Mouse (Mus musculus): Measurements from ENCODE around the gene Dytn. TPM values are rescaled to one million over a fixed set of nuclear protein-coding genes. Genes with fewer than 3 reads are reported as not detected.

The Dytn gene
- polyA plus RNA-seq, 1 experiment: 0.05 TPM

DNA sequence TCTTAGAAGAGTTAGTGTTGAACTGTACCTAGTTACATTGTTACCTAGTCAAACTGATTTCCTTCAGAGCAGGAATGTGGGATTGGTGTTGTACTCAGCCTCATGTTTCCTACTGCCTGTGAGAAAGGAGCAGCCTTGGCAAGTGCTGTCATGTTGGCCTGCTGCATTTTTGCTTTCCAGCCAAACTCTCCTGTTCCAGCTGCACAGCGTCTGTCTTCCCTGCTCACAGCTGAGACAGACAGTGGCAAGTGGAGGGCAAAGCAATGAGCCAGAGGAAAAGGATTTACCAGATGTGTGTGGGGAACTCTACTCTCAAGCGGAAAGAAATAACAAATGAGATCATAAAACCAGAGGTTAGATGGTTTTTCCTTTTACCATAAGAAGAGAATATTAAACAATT is 58.5 kb downstream of the Dytn start:
- H3K4me1 ChIP-seq (ENCODE audit: control insufficient read depth, insufficient read depth, low read length): no peaks in the 10 kb centered on the region
- TF ChIP-seq CTCF (IDR thresholded peaks at IDR 0.05; ENCODE audit: borderline replicate concordance, insufficient read depth, low read depth, low read length) (no peak), POLR2A (IDR thresholded peaks at IDR 0.05; ENCODE audit: borderline replicate concordance, insufficient read depth, low read length) (no peak)
- DNase-seq: no peak
- WGBS: 31% methylated on average over 2 of the region's 2 CpGs
- H3K27ac ChIP-seq (ENCODE audit: insufficient read depth, low read length): no peak overlapping the region
- H3K27me3 ChIP-seq (ENCODE audit: control insufficient read depth, insufficient read depth, low read length): no peaks in the 10 kb centered on the region
- no peak overlapping the region for H3K4me3 ChIP-seq (replicated peaks; ENCODE audit: insufficient read depth, low read depth, low read length)

DNA sequence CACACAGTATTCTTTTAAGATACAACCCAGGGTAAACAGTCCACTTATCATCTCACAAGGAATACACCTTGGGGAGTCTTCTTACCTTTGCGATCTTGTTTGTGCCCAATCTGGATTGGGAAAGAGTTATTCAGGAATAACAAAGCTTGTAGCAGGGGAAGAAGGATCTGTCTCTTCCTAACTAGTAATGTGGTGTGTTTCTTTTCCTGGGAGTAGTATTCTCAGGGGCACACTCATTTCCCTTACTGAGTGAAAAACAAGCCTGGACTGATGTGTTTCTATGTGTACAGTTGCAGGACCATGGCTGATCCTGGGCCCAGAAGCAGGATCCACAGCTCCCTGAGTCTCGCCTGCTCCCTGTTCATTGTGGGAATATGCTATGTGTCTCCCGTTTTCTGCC is 71.1 kb downstream of the Dytn start, which contains the start of gene Gm39653:
TSS of gene Gm39653 (plus strand) at position 301 of the 400 bp plus-strand sequence.
- no peak within 1 kb of the TSS for H3K27ac ChIP-seq (ENCODE audit: insufficient read depth, low read length)
- no peak for DNase-seq
- no peak within 1 kb of the TSS for H3K4me3 ChIP-seq (replicated peaks; ENCODE audit: insufficient read depth, low read depth, low read length)
- H3K27me3 ChIP-seq (ENCODE audit: control insufficient read depth, insufficient read depth, low read length): no peaks in the 10 kb centered on the region
- no peaks in the 10 kb centered on the region for H3K4me1 ChIP-seq (ENCODE audit: control insufficient read depth, insufficient read depth, low read length)
- no peak for TF ChIP-seq POLR2A (IDR thresholded peaks at IDR 0.05; ENCODE audit: borderline replicate concordance, insufficient read depth, low read length)
- no peak for TF ChIP-seq CTCF (IDR thresholded peaks at IDR 0.05; ENCODE audit: borderline replicate concordance, insufficient read depth, low read depth, low read length)
- WGBS: 86% methylated on average over 3 of the region's 3 CpGs

DNA sequence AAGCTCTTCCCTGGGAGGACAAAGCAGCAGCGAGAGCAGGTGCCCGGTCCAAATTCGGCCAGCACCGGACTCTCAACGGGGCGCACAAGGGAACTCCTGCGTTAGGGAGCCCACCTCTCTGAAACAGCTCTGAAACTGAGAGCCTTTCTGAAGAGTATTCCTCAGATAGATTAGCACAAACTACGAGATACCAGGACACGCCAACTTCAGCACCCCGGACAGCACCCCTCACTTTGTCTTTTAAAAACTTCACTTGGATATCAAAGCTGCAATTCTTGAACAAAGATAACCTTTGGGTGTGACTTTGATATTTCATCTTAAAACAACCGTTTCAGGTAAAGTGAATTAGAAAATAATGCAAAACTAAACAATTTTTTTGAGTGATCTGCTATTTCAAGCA is 72.1 kb downstream of the Dytn start:
- Histone ChIP-seq H3K27me3 (ENCODE audit: control insufficient read depth, insufficient read depth, low read length) (no peaks in the 10 kb centered on the region), H3K4me3 (replicated peaks; ENCODE audit: insufficient read depth, low read depth, low read length) (no peak overlapping the region), H3K4me1 (ENCODE audit: control insufficient read depth, insufficient read depth, low read length) (no peaks in the 10 kb centered on the region), H3K27ac (ENCODE audit: insufficient read depth, low read length) (no peak overlapping the region)
- WGBS: 3% methylated on average over 11 of the region's 11 CpGs
- no peak for DNase-seq
- TF ChIP-seq CTCF (IDR thresholded peaks at IDR 0.05; ENCODE audit: borderline replicate concordance, insufficient read depth, low read depth, low read length) (no peak), POLR2A (IDR thresholded peaks at IDR 0.05; ENCODE audit: borderline replicate concordance, insufficient read depth, low read length) (no peak)

DNA sequence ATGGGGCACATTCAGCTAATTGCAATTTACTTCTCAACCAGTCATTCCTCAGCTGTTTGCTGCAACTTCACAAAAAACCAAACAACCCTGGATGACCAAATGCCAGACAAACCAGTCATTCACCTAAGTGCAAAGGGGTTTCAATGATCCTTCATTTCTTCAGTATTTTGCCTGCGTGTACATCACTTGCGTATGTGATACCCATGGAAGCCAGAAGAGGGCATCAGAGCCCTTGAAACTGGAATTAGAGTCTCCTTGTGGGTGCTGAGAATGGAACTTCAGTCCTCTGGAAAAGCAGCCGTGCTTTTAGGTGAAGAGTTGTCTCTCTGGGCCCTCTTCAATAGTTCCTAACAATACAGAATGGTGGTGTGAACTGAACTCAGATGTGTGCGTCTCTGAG is 77.1 kb downstream of the Dytn start:
- Histone ChIP-seq H3K4me3 (replicated peaks; ENCODE audit: insufficient read depth, low read depth, low read length) (no peak overlapping the region), H3K27me3 (ENCODE audit: control insufficient read depth, insufficient read depth, low read length) (no peaks in the 10 kb centered on the region), H3K27ac (ENCODE audit: insufficient read depth, low read length) (no peak overlapping the region), H3K4me1 (ENCODE audit: control insufficient read depth, insufficient read depth, low read length) (no peaks in the 10 kb centered on the region)
- no peak for DNase-seq
- WGBS: 90% methylated on average over 4 of the region's 4 CpGs
- TF ChIP-seq CTCF (IDR thresholded peaks at IDR 0.05; ENCODE audit: borderline replicate concordance, insufficient read depth, low read depth, low read length): no peak
- no peak for TF ChIP-seq POLR2A (IDR thresholded peaks at IDR 0.05; ENCODE audit: borderline replicate concordance, insufficient read depth, low read length)

DNA sequence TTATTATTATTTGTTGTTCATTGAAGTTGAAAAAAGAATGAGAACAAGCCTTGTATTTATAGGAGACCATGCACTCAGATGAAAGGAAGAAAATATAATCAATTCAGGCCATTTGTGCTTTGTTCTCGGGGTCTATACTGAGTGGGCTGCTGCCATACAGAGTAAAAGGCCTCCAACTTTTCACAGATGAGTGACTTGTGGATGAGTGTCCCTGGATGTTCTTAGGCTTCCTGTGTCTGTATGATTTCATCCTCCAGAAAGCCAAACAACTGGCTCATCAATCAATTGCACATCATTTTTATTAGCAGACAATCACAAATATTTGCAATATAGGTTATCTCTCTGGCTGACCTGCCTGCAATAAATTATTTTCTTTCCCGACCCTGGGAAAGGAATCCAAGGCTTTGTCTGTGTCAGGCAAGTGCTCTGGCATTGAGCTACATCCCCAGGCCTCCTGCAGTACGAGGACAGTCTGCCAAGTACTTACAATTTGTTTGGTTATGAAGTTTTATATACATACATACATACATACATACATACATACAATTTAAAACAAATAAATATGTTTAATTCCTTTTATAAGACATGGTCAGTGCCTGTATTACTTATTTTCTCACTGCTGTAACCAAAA is 82.7 kb downstream of the Dytn start:
- TF ChIP-seq CTCF (IDR thresholded peaks at IDR 0.05; ENCODE audit: borderline replicate concordance, insufficient read depth, low read depth, low read length) (no peak), POLR2A (IDR thresholded peaks at IDR 0.05; ENCODE audit: borderline replicate concordance, insufficient read depth, low read length) (no peak)
- Histone ChIP-seq H3K4me1 (ENCODE audit: control insufficient read depth, insufficient read depth, low read length) (no peaks in the 10 kb centered on the region), H3K27me3 (ENCODE audit: control insufficient read depth, insufficient read depth, low read length) (no peaks in the 10 kb centered on the region), H3K4me3 (replicated peaks; ENCODE audit: insufficient read depth, low read depth, low read length) (no peak overlapping the region), H3K27ac (ENCODE audit: insufficient read depth, low read length) (no peak overlapping the region)
- no peak for DNase-seq
- WGBS: 19% methylated on average over 3 of the region's 3 CpGs

DNA sequence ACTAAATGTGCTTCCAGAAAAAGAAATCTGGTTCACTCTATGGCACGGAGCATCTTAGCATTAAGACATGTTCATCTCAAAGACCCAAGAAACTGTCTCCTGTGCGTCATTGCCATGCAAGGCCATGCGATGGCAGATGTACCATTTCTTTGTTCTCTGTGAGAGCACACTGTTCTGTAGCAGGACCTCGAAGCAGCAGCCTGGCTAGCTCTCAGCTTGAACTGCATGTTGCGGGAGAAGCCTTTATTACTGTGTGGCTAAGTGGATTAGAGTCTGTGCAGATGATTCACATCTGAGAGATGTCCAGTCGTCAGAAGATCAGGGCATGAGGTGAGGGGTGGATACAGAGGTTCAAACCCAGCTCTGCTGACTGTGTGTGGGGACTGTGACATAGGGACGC is 99.9 kb downstream of the Dytn start:
- Histone ChIP-seq H3K4me3 (replicated peaks; ENCODE audit: insufficient read depth, low read depth, low read length) (no peak overlapping the region), H3K27me3 (ENCODE audit: control insufficient read depth, insufficient read depth, low read length) (no peaks in the 10 kb centered on the region), H3K27ac (ENCODE audit: insufficient read depth, low read length) (no peak overlapping the region), H3K4me1 (ENCODE audit: control insufficient read depth, insufficient read depth, low read length) (no peaks in the 10 kb centered on the region)
- TF ChIP-seq CTCF (IDR thresholded peaks at IDR 0.05; ENCODE audit: borderline replicate concordance, insufficient read depth, low read depth, low read length) (no peak), POLR2A (IDR thresholded peaks at IDR 0.05; ENCODE audit: borderline replicate concordance, insufficient read depth, low read length) (no peak)
- DNase-seq: no peak
- 55% methylated on average over 7 of the region's 7 CpGs for WGBS

DNA sequence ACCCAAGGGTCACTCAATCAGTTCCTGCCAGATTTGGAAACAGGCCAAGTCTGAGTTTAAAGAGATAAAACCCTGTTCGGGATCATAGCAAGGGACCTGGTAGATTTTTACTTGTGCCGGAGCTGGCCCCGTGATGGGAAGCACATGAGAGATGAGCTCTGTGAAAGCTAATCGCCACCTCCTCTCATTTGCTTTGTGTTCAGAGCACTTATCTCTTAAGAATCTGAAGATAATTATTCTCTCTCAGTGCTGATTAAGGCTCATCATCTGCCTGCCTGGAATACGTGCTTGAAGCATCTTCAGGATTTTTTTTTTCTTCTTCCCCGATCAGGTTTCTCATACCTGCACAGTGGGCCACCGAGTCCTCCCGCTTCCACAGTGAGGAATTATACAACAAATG is 107.6 kb downstream of the Dytn start:
- WGBS: 82% methylated on average over 8 of the region's 8 CpGs

DNA sequence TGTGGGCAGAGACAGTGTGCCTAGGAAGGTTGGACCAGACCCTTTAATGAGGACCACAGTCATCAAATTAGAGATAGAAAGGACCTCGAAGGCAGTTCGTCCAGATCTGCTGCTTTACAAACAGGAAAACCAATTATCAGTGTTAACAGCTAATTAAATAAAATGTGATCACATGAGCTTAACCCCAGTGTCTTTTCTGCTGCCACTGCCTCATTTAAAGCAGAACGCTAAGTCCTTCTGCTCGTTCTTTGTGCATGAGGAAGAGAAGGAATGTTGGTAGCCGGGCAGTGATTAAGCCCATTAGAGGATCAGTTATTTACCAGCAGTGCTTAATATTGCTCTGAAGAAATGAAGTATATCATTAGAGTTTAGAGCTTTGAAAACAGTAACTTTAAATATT is 109.9 kb downstream of the Dytn start:
- TF ChIP-seq CTCF (IDR thresholded peaks at IDR 0.05; ENCODE audit: borderline replicate concordance, insufficient read depth, low read depth, low read length) (no peak), POLR2A (IDR thresholded peaks at IDR 0.05; ENCODE audit: borderline replicate concordance, insufficient read depth, low read length) (no peak)
- WGBS: 80% methylated on average over 5 of the region's 5 CpGs
- no peaks in the 10 kb centered on the region for H3K4me1 ChIP-seq (ENCODE audit: control insufficient read depth, insufficient read depth, low read length)
- DNase-seq: no peak
- no peak overlapping the region for H3K27ac ChIP-seq (ENCODE audit: insufficient read depth, low read length)
- no peak overlapping the region for H3K4me3 ChIP-seq (replicated peaks; ENCODE audit: insufficient read depth, low read depth, low read length)
- H3K27me3 ChIP-seq (ENCODE audit: control insufficient read depth, insufficient read depth, low read length): no peaks in the 10 kb centered on the region

More for the DNA sequence above, 107.6 kb downstream of the Dytn start:
- H3K27me3 ChIP-seq (ENCODE audit: control insufficient read depth, insufficient read depth, low read length): no peaks in the 10 kb centered on the region
- no peak for DNase-seq
- H3K27ac ChIP-seq (ENCODE audit: insufficient read depth, low read length): no peak overlapping the region
- H3K4me1 ChIP-seq (ENCODE audit: control insufficient read depth, insufficient read depth, low read length): no peaks in the 10 kb centered on the region
- no peak for TF ChIP-seq POLR2A (IDR thresholded peaks at IDR 0.05; ENCODE audit: borderline replicate concordance, insufficient read depth, low read length)
- TF ChIP-seq CTCF (IDR thresholded peaks at IDR 0.05; ENCODE audit: borderline replicate concordance, insufficient read depth, low read depth, low read length): no peak
- H3K4me3 ChIP-seq (replicated peaks; ENCODE audit: insufficient read depth, low read depth, low read length): no peak overlapping the region
